Mouse (Mus musculus) cerebellum, adult (tissue): ENCODE measurements at regions not wholly inside any gene's neighbourhood (a gene's known extent, or its start where the extent isn't known, plus 50 kb on each side); places are given as distances from the start of the nearest gene placed in this dataset.

Experiments
- ATAC-seq: cut with Nextera tagmentation; 2 replicates; pipeline ENCODE4 v1.9.2; 2017; ENCODE audit warnings: mild to moderate bottlenecking, moderate library complexity, mixed read lengths; ENCODE audit not compliant: insufficient number of reproducible peaks, low FRiP score, low TSS enrichment

GRCm38 (mm10) chr3:19747361-19747760 is 118.9 kb upstream of the 1700064H15Rik start:
- ATAC-seq, result no peak

- no peak for ATAC-seq
Measured at GRCm38 (mm10) chr3:19751946-19752345, 123.5 kb upstream of the 1700064H15Rik start.

- no peak for ATAC-seq
Measured at GRCm38 (mm10) chr3:19754011-19754410, 125.5 kb upstream of the 1700064H15Rik start.

GRCm38 (mm10) chr3:19754636-19755035 is 126.2 kb upstream of the 1700064H15Rik start:
- no peak for ATAC-seq

- ATAC-seq, result no peak
Measured at GRCm38 (mm10) chr3:19755136-19755535, 126.7 kb upstream of the 1700064H15Rik start.

GRCm38 (mm10) chr3:19798543-19799106 is 158.2 kb upstream of the Cp start:
- no peak for ATAC-seq

GRCm38 (mm10) chr3:19810034-19810433 is 146.8 kb upstream of the Cp start:
- no peak for ATAC-seq

- ATAC-seq, result no peak
Measured at GRCm38 (mm10) chr3:19824904-19825303, 131.9 kb upstream of the Cp start.

GRCm38 (mm10) chr3:19828518-19829246 is 128.2 kb upstream of the Cp start:
- no peak for ATAC-seq

- no peak for ATAC-seq
Measured at GRCm38 (mm10) chr3:19829752-19830151, 127.1 kb upstream of the Cp start.

- ATAC-seq, result no peak
Measured at GRCm38 (mm10) chr3:19848031-19848735, 108.7 kb upstream of the Cp start.

- no peak for ATAC-seq
Measured at GRCm38 (mm10) chr3:19848736-19849269, 108.1 kb upstream of the Cp start.

GRCm38 (mm10) chr3:19882623-19883022 is 74.2 kb upstream of the Cp start:
- ATAC-seq, result no peak

- no peak for ATAC-seq
Measured at GRCm38 (mm10) chr3:19888405-19888804, 68.4 kb upstream of the Cp start.

GRCm38 (mm10) chr3:19894258-19894629 is 62.6 kb upstream of the Cp start:
- no peak for ATAC-seq

GRCm38 (mm10) chr3:19894630-19895578 is 62.0 kb upstream of the Cp start:
- ATAC-seq, result peak; percentile 98

- no peak for ATAC-seq
Measured at GRCm38 (mm10) chr3:19895755-19896154, 61.1 kb upstream of the Cp start.

GRCm38 (mm10) chr3:19897140-19897539 is 59.7 kb upstream of the Cp start:
- ATAC-seq, result no peak

- ATAC-seq, result no peak
Measured at GRCm38 (mm10) chr3:19902226-19902625, 54.6 kb upstream of the Cp start.
